Mouse (Mus musculus): ENCODE results near the gene Rangrf.
"Not testable (repeated sequence)": the region's sequence is repeated elsewhere in the genome, so short reads cannot be mapped to it uniquely, and the experiment has no call there.

The Rangrf gene

DNA sequence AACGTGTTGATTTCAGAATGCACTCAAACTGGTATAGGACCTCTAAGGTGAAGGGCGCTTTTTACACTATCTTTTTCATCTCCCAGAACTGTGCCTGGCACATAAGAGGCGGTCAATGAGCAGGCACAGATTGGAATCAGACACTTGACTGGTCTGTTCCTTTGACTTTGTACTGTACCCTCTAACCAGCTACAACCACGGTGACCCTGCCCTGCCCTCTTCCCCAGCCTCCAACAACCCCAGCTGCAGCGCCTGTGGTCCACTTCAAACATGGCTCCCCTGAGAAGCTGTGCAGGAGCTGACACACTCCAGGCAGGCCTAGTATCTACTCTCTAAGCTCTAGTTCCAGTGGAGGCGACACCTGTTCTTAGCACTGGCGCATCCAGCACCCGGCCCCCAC is 32.3 kb downstream of the Rangrf start:
- no peak for DNase-seq

DNA sequence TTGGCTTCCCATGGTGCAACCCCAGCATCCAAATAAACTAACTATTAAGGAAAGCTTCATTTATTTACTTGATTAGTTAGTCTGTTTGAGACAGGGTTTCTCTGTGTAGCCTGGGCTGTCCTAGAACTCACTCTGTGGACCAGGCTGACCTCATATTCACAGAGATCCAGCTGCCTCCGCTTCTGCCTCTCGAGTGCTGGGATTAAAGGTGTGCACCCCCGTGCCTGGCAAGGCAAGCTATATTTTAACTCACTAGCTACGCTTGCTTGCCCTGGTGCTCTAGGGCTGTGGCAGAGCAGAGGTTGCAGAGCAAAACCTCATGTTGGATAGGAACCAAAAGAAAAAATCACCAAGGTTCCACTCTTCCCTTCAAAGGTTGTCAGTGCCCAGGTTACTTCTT is 34.5 kb downstream of the Rangrf start:
- no peak for DNase-seq

DNA sequence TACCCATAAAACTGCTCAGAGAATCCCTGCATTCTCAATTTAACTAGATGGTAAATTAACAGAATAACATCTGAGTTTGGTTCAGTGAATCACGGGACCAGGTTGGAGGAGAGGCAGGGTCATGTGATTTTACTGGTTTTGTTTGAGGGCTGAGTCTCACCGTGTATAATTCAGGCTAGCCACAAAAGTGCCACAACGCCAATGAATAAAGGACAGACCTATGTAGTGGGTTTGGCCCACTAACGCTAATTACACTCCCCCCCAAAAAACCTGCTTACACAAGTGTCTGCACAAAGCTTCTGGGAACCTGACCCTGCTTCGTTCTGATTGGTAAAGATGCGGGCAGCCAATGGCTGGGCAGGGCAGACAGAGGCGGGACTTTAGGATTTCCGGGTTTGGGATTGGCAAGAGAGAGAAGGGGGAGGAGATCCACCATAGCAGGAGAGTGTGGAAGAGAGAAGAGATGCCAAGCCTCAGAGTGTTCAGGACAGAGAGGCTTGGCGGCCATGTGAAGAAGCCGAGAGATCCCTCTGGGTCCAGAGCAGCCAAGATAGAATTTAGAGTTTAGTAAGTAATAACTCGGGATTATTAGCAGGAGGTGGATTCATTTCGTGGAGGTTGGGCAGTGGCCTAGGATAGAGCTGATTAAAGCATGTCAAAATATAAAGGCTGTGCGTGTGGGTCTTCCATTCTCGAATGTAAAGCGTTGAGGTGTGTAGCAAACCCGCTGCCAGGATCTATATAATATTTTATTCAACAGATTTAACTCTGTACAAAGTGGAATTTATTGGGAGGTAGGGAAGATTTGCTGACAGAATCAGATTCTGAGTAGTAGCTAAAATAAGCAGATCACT is 35.3 kb downstream of the Rangrf start:
- peak; percentile 85 for DNase-seq

DNA sequence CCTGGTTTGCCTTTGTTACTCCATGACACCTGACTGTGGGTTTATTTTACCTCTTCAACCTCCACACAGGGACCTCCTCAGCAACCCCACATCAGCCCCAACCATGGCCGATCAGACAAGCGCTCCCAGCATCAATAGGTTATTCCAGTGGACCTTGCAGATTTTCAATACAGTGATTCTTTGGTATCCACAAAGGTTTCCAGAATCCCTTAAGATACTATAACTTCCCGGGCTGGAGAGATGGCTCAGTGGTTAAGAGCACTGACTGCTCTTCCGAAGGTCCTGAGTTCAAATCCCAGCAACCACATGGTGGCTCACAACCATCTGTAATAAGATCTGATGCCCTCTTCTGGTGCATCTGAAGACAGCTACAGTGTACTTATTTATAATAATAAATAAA is 38.0 kb downstream of the Rangrf start:
- not testable (repeated sequence) for DNase-seq

DNA sequence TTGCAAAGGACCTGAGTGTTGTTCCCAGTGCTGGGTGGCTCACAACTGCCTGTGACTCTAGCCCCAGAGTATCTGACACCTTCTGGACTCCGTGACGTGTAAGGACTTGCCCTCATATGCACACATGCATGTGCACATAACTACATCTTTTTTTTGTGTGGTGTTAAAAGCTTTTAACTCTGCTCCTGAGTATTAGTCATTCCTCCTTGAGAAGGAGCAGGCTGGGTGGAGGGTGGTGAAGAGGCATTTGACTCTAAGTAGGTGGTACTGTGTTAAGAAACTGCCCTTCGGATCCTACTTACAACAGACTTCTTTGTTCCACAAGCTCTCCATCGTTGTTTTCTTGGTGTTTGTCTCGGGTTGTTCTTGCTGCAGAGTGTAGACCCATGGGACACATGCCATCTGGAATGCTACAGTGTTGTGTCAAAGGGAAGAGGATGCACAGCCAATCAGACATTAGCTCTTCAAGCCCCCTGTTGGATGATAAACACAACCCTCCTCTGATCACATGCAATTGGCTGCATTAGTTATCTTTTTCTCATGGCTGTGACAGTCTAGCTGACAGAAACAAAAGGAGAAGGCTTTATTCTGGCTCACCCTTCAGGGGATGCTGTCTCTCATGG is 41.0 kb downstream of the Rangrf start:
- no peak for DNase-seq

DNA sequence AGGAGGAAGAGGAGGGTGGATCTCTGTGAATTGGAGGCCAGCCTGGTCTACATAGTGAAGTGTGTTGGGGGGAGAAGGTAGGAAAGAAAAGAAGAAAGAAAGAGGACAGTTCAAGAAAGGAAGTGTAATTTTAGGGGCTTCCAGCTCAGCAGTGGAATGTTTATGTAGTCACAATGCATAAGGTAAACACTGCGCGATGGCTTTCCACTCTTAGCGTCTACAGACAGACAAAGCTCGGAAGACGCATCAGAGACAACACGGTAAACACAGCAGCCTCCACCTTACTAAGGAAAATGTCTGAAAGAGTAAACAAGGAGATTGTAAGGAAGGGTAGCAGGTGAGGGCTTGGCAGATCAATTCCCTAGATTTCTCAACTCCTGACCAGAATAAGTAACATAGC is 45.0 kb downstream of the Rangrf start:
- no peak for DNase-seq

DNA sequence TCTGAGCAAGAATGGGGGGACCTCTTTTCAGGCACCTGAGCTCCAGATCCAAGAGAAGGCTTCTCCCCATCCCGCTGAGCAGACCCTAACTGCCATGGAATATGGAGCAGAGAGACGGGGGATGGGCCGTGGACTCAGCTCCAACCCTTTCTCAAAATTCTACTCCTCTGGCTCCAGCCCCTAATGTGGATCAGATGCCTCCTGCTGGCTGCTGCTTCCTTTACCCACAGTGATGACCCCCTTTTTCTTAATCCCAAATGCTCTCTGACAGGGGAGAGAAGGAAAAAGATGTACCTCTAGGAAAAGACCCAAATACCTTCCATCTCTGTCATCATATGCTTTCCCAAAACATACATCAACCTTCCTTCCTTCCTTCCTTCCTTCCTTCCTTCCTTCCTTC is 48.0 kb downstream of the Rangrf start, which contains the start of gene Odf4:
TSS of gene Odf4 (minus strand) at position 101 of the 400 bp plus-strand sequence.
- DNase-seq, result no peak

DNA sequence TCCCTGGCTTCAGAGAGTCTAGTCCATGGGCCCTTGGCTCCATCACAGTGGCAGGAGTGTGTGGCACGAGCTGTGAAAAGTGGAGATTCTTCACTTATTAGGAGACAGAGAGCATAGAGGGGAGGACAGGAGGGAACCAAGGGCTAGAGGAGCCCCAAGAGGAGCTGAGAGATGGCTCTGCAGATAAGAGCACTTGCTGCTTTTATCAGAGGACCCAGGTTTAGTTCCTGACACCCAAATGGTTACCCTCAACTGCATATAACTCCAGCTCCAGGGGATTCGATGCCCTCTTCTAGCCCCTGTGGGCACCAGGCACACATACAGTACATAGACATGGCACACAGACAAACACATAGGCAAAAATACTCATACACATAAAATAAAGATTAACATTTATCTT is 50.2 kb downstream of the Rangrf start:
- no peak for DNase-seq

DNA sequence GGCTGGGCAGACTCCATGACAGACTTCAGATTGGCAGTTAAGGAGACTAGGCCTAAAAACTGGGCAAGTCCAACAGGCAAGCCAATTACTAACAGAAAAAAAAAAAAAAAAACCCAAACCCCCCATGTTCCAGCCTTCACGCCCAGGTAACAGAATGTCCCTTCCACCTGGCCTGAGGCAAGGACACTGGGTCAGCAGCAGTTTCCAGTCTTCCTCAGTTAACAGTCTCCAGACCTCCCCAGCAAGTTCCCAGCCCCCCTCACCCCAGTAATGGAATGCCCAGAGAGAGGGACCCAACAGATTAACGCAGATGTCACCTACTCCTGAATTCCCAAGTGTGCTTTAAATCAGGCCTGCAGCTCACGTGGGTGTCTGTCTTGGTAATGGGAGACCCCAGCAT is 51.8 kb downstream of the Rangrf start:
- DNase-seq, result no peak

All from cerebellum, adult 8-10 months (tissue).